Mouse (Mus musculus) lung, postnatal 0 days (tissue): ENCODE measurements around the gene Slc38a10. TPM values are rescaled to one million over a fixed set of nuclear protein-coding genes. Genes with fewer than 3 reads are reported as not detected.

Source experiments
- ATAC-seq: fragments of 200-750 bp; cut with Nextera tagmentation; 2 replicates; pipeline ENCODE4 v1.8.0; 2017; ENCODE audit warnings: moderate library complexity
- DNase-seq: peaks from one replicate; pipeline ENCODE4 v3.0.0-alpha.2; 2016; ENCODE audit warnings: low spot score
- H3K27ac ChIP-seq: fragments of 300-500 bp; sonication (generic); 2 replicates; pipeline ENCODE4 v1.5.1; 2014; ENCODE audit warnings: antibody characterized with exemption, mild to moderate bottlenecking, low read length, mixed read lengths
- H3K27me3 ChIP-seq: fragments of 300-500 bp; sonication (generic); replicated peaks from 2 replicates; pipeline ENCODE4 v1.6.1; 2014; ENCODE audit warnings: low read length, mixed read lengths; ENCODE audit not compliant: insufficient read depth
- H3K36me3 ChIP-seq: fragments of 300-500 bp; sonication (generic); 2 replicates; pipeline ENCODE4 v1.6.1; 2014; ENCODE audit warnings: low read length, mixed read lengths; ENCODE audit not compliant: insufficient read depth
- H3K4me1 ChIP-seq: fragments of 300-500 bp; sonication (generic); 2 replicates; pipeline ENCODE4 v1.6.1; 2014; ENCODE audit warnings: antibody characterized with exemption, low read depth, low read length, mixed read lengths; ENCODE audit not compliant: insufficient read depth
- H3K4me2 ChIP-seq: fragments of 300-500 bp; sonication (generic); replicated peaks from 2 replicates; pipeline ENCODE4 v1.6.1; 2014; ENCODE audit warnings: low read depth, mild to moderate bottlenecking, low read length, moderate library complexity, mixed read lengths
- H3K4me3 ChIP-seq: fragments of 300-500 bp; sonication (generic); 2 replicates; pipeline ENCODE4 v1.5.1; 2014; ENCODE audit warnings: low read depth, low read length
- H3K9ac ChIP-seq: fragments of 300-500 bp; sonication (generic); replicated peaks from 2 replicates; pipeline ENCODE4 v1.6.1; 2014; ENCODE audit warnings: low read depth, mild to moderate bottlenecking
- H3K9me3 ChIP-seq: fragments of 300-500 bp; sonication (generic); 2 replicates; pipeline ENCODE4 v1.6.1; 2016; ENCODE audit warnings: low read length, mixed read lengths
- CTCF ChIP-seq: IDR thresholded peaks from 2 replicates; pipeline ENCODE4 v1.5.1; 2016; ENCODE audit warnings: antibody characterized with exemption, mild to moderate bottlenecking
- EP300 ChIP-seq: IDR thresholded peaks from 2 replicates; pipeline ENCODE4 v1.6.1; 2016; ENCODE audit warnings: antibody characterized with exemption, mild to moderate bottlenecking, control low read depth
- WGBS: fragments of 180-500 bp; shearing (Covaris S2); extraction: QIAGEN DNeasy Blood & Tissue Kit; methylation state at CpG from one replicate; pipeline ENCODE4 v1.1.7; 2014; 5-methylcytosine and 5-hydroxymethylcytosine counted together
- polyA plus RNA-seq: library from polyadenylated mRNA; unstranded; fragments of >200 nt; fragmentation: Nextera tagmentation; extraction: Ambion mirVana; gene quantifications from 2 replicates; pipeline ENCODE4 v1.2.1, GENCODE M21; 2015

Gene Slc38a10
- polyA plus RNA-seq, 1 experiment from 2014 or later: 66.6 TPM

GRCm38 (mm10) chr11:120188481-120189441 lies 37.6 kb upstream of the Slc38a10 start:
- ATAC-seq: peak; percentile 6
- Histone ChIP-seq H3K27me3 (no peaks in the 10 kb centered on the region), H3K4me2 (peak overlapping the region; percentile 94), H3K27ac (peak overlapping the region; percentile 97), H3K4me1 (peaks cover 25% of the 10 kb centered on the region), H3K4me3 (peak overlapping the region; percentile 85), H3K36me3 (no peaks in the 10 kb centered on the region), H3K9me3 (no peaks in the 10 kb centered on the region), H3K9ac (peak overlapping the region; percentile 96)
- peak; percentile 75 for DNase-seq
- TF ChIP-seq EP300 (no peak), CTCF (0 out of 2 replicates have a peak, but pooled peaks have one; percentile 1)
- under 1% methylated on average over 41 of the region's 41 CpGs for WGBS

- peak overlapping the region; percentile 85 for H3K4me3 ChIP-seq
- H3K9me3 ChIP-seq: no peaks in the 10 kb centered on the region
- WGBS: under 1% methylated on average over 24 of the region's 24 CpGs
- TF ChIP-seq EP300 (no peak), CTCF (no peak)
- peaks cover 31% of the 10 kb centered on the region for H3K4me1 ChIP-seq
- no peak for ATAC-seq
- no peak for DNase-seq
- no peaks in the 10 kb centered on the region for H3K27me3 ChIP-seq
- H3K27ac ChIP-seq: peak overlapping the region; percentile 97
- peak overlapping the region; percentile 96 for H3K9ac ChIP-seq
- H3K4me2 ChIP-seq: peak overlapping the region; percentile 94
- no peaks in the 10 kb centered on the region for H3K36me3 ChIP-seq
Measured at GRCm38 (mm10) chr11:120188102-120188480, 36.9 kb upstream of the Slc38a10 start.

GRCm38 (mm10) chr11:120187236-120188101 lies 36.3 kb upstream of the Slc38a10 start:
- peak overlapping the region; percentile 96 for H3K9ac ChIP-seq
- peak overlapping the region; percentile 85 for H3K4me3 ChIP-seq
- 3% methylated on average over 43 of the region's 43 CpGs for WGBS
- H3K4me1 ChIP-seq: peaks cover 31% of the 10 kb centered on the region
- H3K27ac ChIP-seq: peak overlapping the region; percentile 97
- H3K4me2 ChIP-seq: peak overlapping the region; percentile 94
- peak; percentile 58 for DNase-seq
- H3K27me3 ChIP-seq: no peaks in the 10 kb centered on the region
- H3K9me3 ChIP-seq: no peaks in the 10 kb centered on the region
- H3K36me3 ChIP-seq: no peaks in the 10 kb centered on the region
- TF ChIP-seq CTCF (no peak), EP300 (no peak)
- no peak for ATAC-seq

- Histone ChIP-seq H3K27me3 (no peaks in the 10 kb centered on the region), H3K9me3 (no peaks in the 10 kb centered on the region), H3K4me3 (peak overlapping the region; percentile 85), H3K4me1 (peaks cover 31% of the 10 kb centered on the region), H3K27ac (peak overlapping the region; percentile 44; the same call in 1 of the 2 replicates), H3K9ac (peak overlapping the region; percentile 96), H3K4me2 (peak overlapping the region; percentile 94), H3K36me3 (no peaks in the 10 kb centered on the region)
- ATAC-seq: no peak
- no peak for DNase-seq
- TF ChIP-seq EP300 (no peak), CTCF (no peak)
- WGBS: 17% methylated on average over 20 of the region's 20 CpGs
Measured at GRCm38 (mm10) chr11:120186821-120187235, 35.7 kb upstream of the Slc38a10 start.

- Histone ChIP-seq H3K4me2 (peak overlapping the region; percentile 94), H3K4me1 (peaks cover 27% of the 10 kb centered on the region), H3K27ac (peak overlapping the region; percentile 84), H3K9ac (peak overlapping the region; percentile 96), H3K9me3 (no peaks in the 10 kb centered on the region), H3K36me3 (no peaks in the 10 kb centered on the region), H3K27me3 (no peaks in the 10 kb centered on the region), H3K4me3 (peak overlapping the region; percentile 85)
- WGBS: 21% methylated on average over 18 of the region's 18 CpGs
- TF ChIP-seq CTCF (no peak), EP300 (no peak)
- no peak for DNase-seq
- no peak for ATAC-seq
Measured at GRCm38 (mm10) chr11:120186145-120186740, 35.1 kb upstream of the Slc38a10 start.
